Mouse (Mus musculus): ENCODE measurements at regions not wholly inside any gene's neighbourhood (a gene's known extent, or its start where the extent isn't known, plus 50 kb on each side); places are given as distances from the start of the nearest gene placed in this dataset.

GRCm38 (mm10) chr15:32005986-32006385 is 171.1 kb upstream of the Tas2r119 start:
- Histone ChIP-seq H3K4me3 (ENCODE audit: control insufficient read depth in 1 of 2, insufficient read depth in 1 of 2, low read depth in 2 of 2, low read length in 2 of 2) (no peak overlapping the region), H3K79me2 (ENCODE audit: control insufficient read depth, insufficient read depth, low read length, poor library complexity) (no peaks in the 10 kb centered on the region), H3K9me3 (replicated peaks; ENCODE audit: insufficient read depth, low read length) (no peaks in the 10 kb centered on the region), H3K9ac (ENCODE audit: control insufficient read depth, low read depth, low read length, poor library complexity, severe bottlenecking) (no peak overlapping the region), H3K4me1 (ENCODE audit: control insufficient read depth in 1 of 2, insufficient read depth in 2 of 2, low read length in 2 of 2) (no peaks in the 10 kb centered on the region), H3K36me3 (ENCODE audit: control insufficient read depth in 1 of 2, insufficient read depth in 2 of 2, low read length in 2 of 2) (no peaks in the 10 kb centered on the region), H3K27ac (ENCODE audit: control insufficient read depth, low read depth, low read length) (no peak overlapping the region), H3K27me3 (ENCODE audit: control insufficient read depth in 1 of 2, insufficient read depth in 2 of 2, low read length in 2 of 2) (no peaks in the 10 kb centered on the region)
- TF ChIP-seq TBP (IDR thresholded peaks at IDR 0.05; ENCODE audit: low read depth, low read length), result no peak
- no peak for TF ChIP-seq NRF1 (IDR thresholded peaks at IDR 0.05; ENCODE audit: insufficient read depth, low read depth, low read length, poor library complexity, severe bottlenecking)
- no peak for TF ChIP-seq MYC (IDR thresholded peaks at IDR 0.05; ENCODE audit: low read depth, low read length)
- TF ChIP-seq ELF1 (IDR thresholded peaks at IDR 0.05; ENCODE audit: low read depth, low read length), result no peak
- TF ChIP-seq POLR2AphosphoS5 (IDR thresholded peaks at IDR 0.05; ENCODE audit: borderline replicate concordance, low read depth, low read length), result no peak
- TF ChIP-seq TCF12 (IDR thresholded peaks at IDR 0.05; ENCODE audit: low read depth, low read length), result no peak
- no peak for TF ChIP-seq SMC3 (IDR thresholded peaks at IDR 0.05; ENCODE audit: low read depth, low read length)
- no peak for TF ChIP-seq MAZ (IDR thresholded peaks at IDR 0.05; ENCODE audit: low read depth, low read length)
- TF ChIP-seq ZC3H11A (IDR thresholded peaks at IDR 0.05; ENCODE audit: low read depth, low read length), result no peak
- no peak for TF ChIP-seq ZMIZ1 (IDR thresholded peaks at IDR 0.05; ENCODE audit: low read depth, low read length)
- no peak for TF ChIP-seq GATA1 (IDR thresholded peaks at IDR 0.05; ENCODE audit: low read depth, low read length)
- DNase-seq (ENCODE audit: low read depth, low spot score), result no peak

- peak; percentile 4 for DNase-seq (ENCODE audit: low read depth, low spot score)
- no peaks in the 10 kb centered on the region for H3K9me3 ChIP-seq (replicated peaks; ENCODE audit: insufficient read depth, low read length)
- no peak overlapping the region for H3K27ac ChIP-seq (ENCODE audit: control insufficient read depth, low read depth, low read length)
- no peaks in the 10 kb centered on the region for H3K27me3 ChIP-seq (ENCODE audit: control insufficient read depth in 1 of 2, insufficient read depth in 2 of 2, low read length in 2 of 2)
- H3K4me1 ChIP-seq (ENCODE audit: control insufficient read depth in 1 of 2, insufficient read depth in 2 of 2, low read length in 2 of 2), result no peaks in the 10 kb centered on the region
- TF ChIP-seq TAL1 (IDR thresholded peaks at IDR 0.05; ENCODE audit: low read length), result no peak
- TF ChIP-seq KAT2A (conservative IDR thresholded peaks at IDR 0.05; ENCODE audit: low read depth, low read length), result no peak
- TF ChIP-seq GATA1 (IDR thresholded peaks at IDR 0.05; ENCODE audit: low read depth, low read length), result no peak
- no peak for TF ChIP-seq ELF1 (IDR thresholded peaks at IDR 0.05; ENCODE audit: low read depth, low read length)
- TF ChIP-seq MYC (IDR thresholded peaks at IDR 0.05; ENCODE audit: low read depth, low read length), result no peak
- TF ChIP-seq ZC3H11A (IDR thresholded peaks at IDR 0.05; ENCODE audit: low read depth, low read length), result no peak
- TF ChIP-seq USF1 (IDR thresholded peaks at IDR 0.05; ENCODE audit: low read depth, low read length), result no peak
- no peak for TF ChIP-seq E2F4 (IDR thresholded peaks at IDR 0.05; ENCODE audit: borderline replicate concordance, low read depth, low read length)
- TF ChIP-seq MYB (IDR thresholded peaks at IDR 0.05; ENCODE audit: low read depth, low read length), result no peak
- TF ChIP-seq CHD1 (IDR thresholded peaks at IDR 0.05; ENCODE audit: low read depth, low read length), result no peak
- no peak for TF ChIP-seq TCF12 (IDR thresholded peaks at IDR 0.05; ENCODE audit: low read depth, low read length)
- no peak for TF ChIP-seq MEF2A (IDR thresholded peaks at IDR 0.05; ENCODE audit: extremely low read depth, insufficient replicate concordance, low read depth, low read length, poor library complexity, severe bottlenecking)
- no peaks in the 10 kb centered on the region for H3K79me2 ChIP-seq (ENCODE audit: control insufficient read depth, insufficient read depth, low read length, poor library complexity)
- H3K4me3 ChIP-seq (ENCODE audit: control insufficient read depth in 1 of 2, insufficient read depth in 1 of 2, low read depth in 2 of 2, low read length in 2 of 2), result no peak overlapping the region
- H3K36me3 ChIP-seq (ENCODE audit: control insufficient read depth in 1 of 2, insufficient read depth in 2 of 2, low read length in 2 of 2), result no peaks in the 10 kb centered on the region
- H3K9ac ChIP-seq (ENCODE audit: control insufficient read depth, low read depth, low read length, poor library complexity, severe bottlenecking), result no peak overlapping the region
Measured at GRCm38 (mm10) chr15:32009818-32010217, 167.3 kb upstream of the Tas2r119 start.
